Mouse (Mus musculus) embryonic facial prominence, embryonic 12.5 days (tissue): Measurements from ENCODE around the gene Capns2. TPM values are rescaled to one million over a fixed set of nuclear protein-coding genes. Genes with fewer than 3 reads are reported as not detected.

Experiments used
- ATAC-seq: fragments of 200-750 bp; cut with Nextera tagmentation; 2 replicates; pipeline ENCODE4 v1.8.0; 2017; ENCODE audit not compliant: insufficient number of reproducible peaks, insufficient read depth, low FRiP score, low TSS enrichment
- H3K27ac ChIP-seq: fragments of 300-500 bp; sonication (generic); 2 replicates; pipeline ENCODE4 v1.5.1; 2016; ENCODE audit warnings: mild to moderate bottlenecking
- H3K27me3 ChIP-seq: fragments of 300-500 bp; sonication (generic); 2 replicates; pipeline ENCODE4 v1.6.1; 2016; ENCODE audit warnings: mild to moderate bottlenecking, moderate library complexity
- H3K36me3 ChIP-seq: fragments of 300-500 bp; sonication (generic); 2 replicates; pipeline ENCODE4 v1.6.1; 2016; ENCODE audit warnings: mild to moderate bottlenecking
- H3K4me1 ChIP-seq: fragments of 300-500 bp; sonication (generic); 2 replicates; pipeline ENCODE4 v1.6.1; 2016
- H3K4me2 ChIP-seq: fragments of 300-500 bp; sonication (generic); replicated peaks from 2 replicates; pipeline ENCODE4 v1.6.1; 2016; ENCODE audit warnings: mild to moderate bottlenecking, moderate library complexity
- H3K4me3 ChIP-seq: fragments of 300-500 bp; sonication (generic); 2 replicates; pipeline ENCODE4 v1.5.1; 2016; ENCODE audit warnings: mild to moderate bottlenecking
- H3K9ac ChIP-seq: fragments of 300-500 bp; sonication (generic); 2 replicates; pipeline ENCODE4 v1.6.1; 2016; ENCODE audit warnings: mild to moderate bottlenecking, moderate library complexity
- H3K9me3 ChIP-seq: fragments of 300-500 bp; sonication (generic); 2 replicates; pipeline ENCODE4 v1.6.1; 2016; ENCODE audit warnings: mild to moderate bottlenecking, moderate library complexity
- WGBS: fragments of 180-500 bp; shearing (Covaris S2); methylation state at CpG from one replicate; pipeline ENCODE4 v1.1.7; 2016; 5-methylcytosine and 5-hydroxymethylcytosine counted together
- microRNA-seq: library from miRNA; unstranded; fragments of <30 nt; microRNA quantifications from one replicate; pipeline ENCODE4, GENCODE M21; 2017
- polyA plus RNA-seq: library from polyadenylated mRNA; unstranded; fragments of >200 nt; fragmentation: Nextera tagmentation; extraction: Ambion mirVana; gene quantifications from 2 replicates; pipeline ENCODE4 v1.2.1, GENCODE M21; 2016

Gene Capns2
- polyA plus RNA-seq, 1 experiment from 2014 or later = 0.38 TPM

GRCm38 (mm10) chr8:92911477-92911876 is 10.3 kb downstream of the Capns2 start:
- no peak overlapping the region for H3K4me3 ChIP-seq
- H3K36me3 ChIP-seq = no peaks in the 10 kb centered on the region
- H3K27me3 ChIP-seq = no peaks in the 10 kb centered on the region
- H3K4me2 ChIP-seq = no peak overlapping the region
- no peaks in the 10 kb centered on the region for H3K4me1 ChIP-seq
- H3K9me3 ChIP-seq = no peaks in the 10 kb centered on the region
- no peak overlapping the region for H3K27ac ChIP-seq
- H3K9ac ChIP-seq = no peak overlapping the region
- 74% methylated on average over 3 of the region's 3 CpGs for WGBS
- ATAC-seq = no peak

GRCm38 (mm10) chr8:92913396-92913795 is 12.2 kb downstream of the Capns2 start:
- Histone ChIP-seq H3K9ac (no peak overlapping the region), H3K27me3 (no peaks in the 10 kb centered on the region), H3K9me3 (no peaks in the 10 kb centered on the region), H3K36me3 (no peaks in the 10 kb centered on the region), H3K4me1 (no peaks in the 10 kb centered on the region), H3K4me3 (no peak overlapping the region), H3K4me2 (no peak overlapping the region), H3K27ac (no peak overlapping the region)
- no peak for ATAC-seq
- WGBS = 61% methylated on average over 7 of the region's 7 CpGs

- ATAC-seq = no peak
- Histone ChIP-seq H3K4me2 (no peak overlapping the region), H3K9ac (no peak overlapping the region), H3K27ac (no peak overlapping the region), H3K36me3 (no peaks in the 10 kb centered on the region), H3K27me3 (no peaks in the 10 kb centered on the region), H3K4me3 (no peak overlapping the region), H3K4me1 (no peaks in the 10 kb centered on the region), H3K9me3 (no peaks in the 10 kb centered on the region)
- WGBS = 85% methylated on average over 3 of the region's 3 CpGs
Observed at GRCm38 (mm10) chr8:92916082-92916481, 14.9 kb downstream of the Capns2 start.

GRCm38 (mm10) chr8:92921768-92922167 is 20.6 kb downstream of the Capns2 start:
- no peak overlapping the region for H3K4me3 ChIP-seq
- WGBS = 84% methylated on average over 3 of the region's 3 CpGs
- no peak overlapping the region for H3K9ac ChIP-seq
- no peaks in the 10 kb centered on the region for H3K36me3 ChIP-seq
- H3K4me1 ChIP-seq = 0 out of 2 replicates have a peak, but pooled peaks cover 5% of the 10 kb centered on the region
- H3K9me3 ChIP-seq = no peaks in the 10 kb centered on the region
- no peaks in the 10 kb centered on the region for H3K27me3 ChIP-seq
- H3K27ac ChIP-seq = no peak overlapping the region
- no peak overlapping the region for H3K4me2 ChIP-seq
- no peak for ATAC-seq

GRCm38 (mm10) chr8:92928986-92929385 is 27.8 kb downstream of the Capns2 start:
- 69% methylated on average over 4 of the region's 4 CpGs for WGBS
- no peak overlapping the region for H3K9ac ChIP-seq
- ATAC-seq = no peak

GRCm38 (mm10) chr8:92938056-92938455 is 36.8 kb downstream of the Capns2 start:
- Histone ChIP-seq H3K4me3 (no peak overlapping the region), H3K27ac (no peak overlapping the region), H3K27me3 (no peaks in the 10 kb centered on the region), H3K4me1 (no peaks in the 10 kb centered on the region), H3K9ac (no peak overlapping the region), H3K4me2 (no peak overlapping the region), H3K9me3 (no peaks in the 10 kb centered on the region), H3K36me3 (no peaks in the 10 kb centered on the region)
- 79% methylated on average over 4 of the region's 4 CpGs for WGBS
- no peak for ATAC-seq

More at GRCm38 (mm10) chr8:92928986-92929385, 27.8 kb downstream of the Capns2 start:
- Histone ChIP-seq H3K4me3 (no peak overlapping the region), H3K4me2 (no peak overlapping the region), H3K27me3 (no peaks in the 10 kb centered on the region), H3K36me3 (no peaks in the 10 kb centered on the region), H3K27ac (no peak overlapping the region), H3K4me1 (no peaks in the 10 kb centered on the region), H3K9me3 (0 out of 2 replicates have a peak, but pooled peaks cover 4% of the 10 kb centered on the region)

- WGBS = 89% methylated on average over 4 of the region's 4 CpGs
- no peak for ATAC-seq
- H3K27ac ChIP-seq = no peak overlapping the region
- no peaks in the 10 kb centered on the region for H3K4me1 ChIP-seq
- no peak overlapping the region for H3K4me3 ChIP-seq
- H3K4me2 ChIP-seq = no peak overlapping the region
- H3K9me3 ChIP-seq = no peaks in the 10 kb centered on the region
- no peaks in the 10 kb centered on the region for H3K36me3 ChIP-seq
- H3K9ac ChIP-seq = no peak overlapping the region
- H3K27me3 ChIP-seq = no peaks in the 10 kb centered on the region
Observed at GRCm38 (mm10) chr8:92949071-92949470, 47.9 kb downstream of the Capns2 start.

GRCm38 (mm10) chr8:92950639-92951371 is 49.6 kb downstream of the Capns2 start:
- no peaks in the 10 kb centered on the region for H3K36me3 ChIP-seq
- H3K4me1 ChIP-seq = no peaks in the 10 kb centered on the region
- no peak overlapping the region for H3K27ac ChIP-seq
- 74% methylated on average over 12 of the region's 12 CpGs for WGBS
- H3K27me3 ChIP-seq = no peaks in the 10 kb centered on the region
- no peak overlapping the region for H3K9ac ChIP-seq
- no peaks in the 10 kb centered on the region for H3K9me3 ChIP-seq
- no peak overlapping the region for H3K4me3 ChIP-seq
- ATAC-seq = no peak
- no peak overlapping the region for H3K4me2 ChIP-seq

Small RNA genes lying within 50 kb of the gene (microRNA-seq; reads per million reads assigned to microRNA genes)
- gene Gm22151 = not detected

Other genes with a start within 250 kb of the Capns2 start
- 0.61 TPM in 2 replicates for gene Irx6, start 227.1 kb upstream of the Capns2 start, polyA plus RNA-seq
- gene Mmp2, start 74.1 kb upstream of the Capns2 start, polyA plus RNA-seq = 203 and 209 TPM in 2 replicates
- gene Lpcat2, start 46.1 kb upstream of the Capns2 start, polyA plus RNA-seq = 7.2 and 8.4 TPM in 2 replicates
- gene Slc6a2, start 58.7 kb downstream of the Capns2 start, polyA plus RNA-seq = 0.28 and 0.32 TPM in 2 replicates
- gene Ces1a, start 146.8 kb downstream of the Capns2 start, polyA plus RNA-seq = not detected in 2 replicates
- gene Ces1b, start 178.6 kb downstream of the Capns2 start, polyA plus RNA-seq = not detected in 2 replicates
- not detected in 2 replicates for gene Ces1c, start 229.9 kb downstream of the Capns2 start, polyA plus RNA-seq